Mouse (Mus musculus) layer of hippocampus, postnatal 25 days (tissue): ENCODE data around the gene Immp2l. TPM values are rescaled to one million over a fixed set of nuclear protein-coding genes. Genes with fewer than 3 reads are reported as not detected.
A peak's percentile ranks its signal among the peaks of the same experiment; 100 is the strongest.

Experiments
- DNase-seq, 2 experiments: peaks; one replicate each; pipeline ENCODE4 v3.0.0; 2022; ENCODE audit warnings: mixed read lengths in 2 of 2, low spot score in 1 of 2; ENCODE audit errors: extremely low spot score in 1 of 2
- total RNA-seq, 2 experiments: library from RNA; stranded (reverse); gene quantifications; 2 replicates each; pipeline ENCODE4 v1.2.3; 2021

Gene Immp2l
- total RNA-seq, 2 experiments from 2014 or later, result 6.1 to 6.8 TPM

GRCm38 (mm10) chr12:41644802-41645551, 621.1 kb downstream of the Immp2l start:
- no peak for DNase-seq

- no peak for DNase-seq
Measured at GRCm38 (mm10) chr12:41646956-41647575, 623.2 kb downstream of the Immp2l start.

DNA sequence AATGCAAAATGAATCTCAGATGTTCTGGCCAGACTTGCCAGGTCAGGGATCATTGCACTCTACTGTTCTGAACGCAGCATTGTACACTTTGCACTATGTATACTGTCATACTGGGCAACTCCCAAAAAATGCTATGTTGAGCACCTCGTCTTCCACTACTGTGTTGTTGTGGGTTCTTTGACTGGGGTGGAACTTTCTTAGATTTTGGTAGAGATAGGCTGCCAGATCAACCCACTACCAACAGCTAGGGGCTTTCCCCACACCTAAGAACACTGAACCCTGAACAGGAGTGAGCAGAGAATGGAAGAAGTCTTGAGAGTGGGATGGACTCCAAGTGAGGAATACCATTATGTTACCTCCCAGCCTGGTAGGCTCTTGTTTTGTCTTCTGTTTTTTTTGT, 623.8 kb downstream of the Immp2l start:
- no peak for DNase-seq

DNA sequence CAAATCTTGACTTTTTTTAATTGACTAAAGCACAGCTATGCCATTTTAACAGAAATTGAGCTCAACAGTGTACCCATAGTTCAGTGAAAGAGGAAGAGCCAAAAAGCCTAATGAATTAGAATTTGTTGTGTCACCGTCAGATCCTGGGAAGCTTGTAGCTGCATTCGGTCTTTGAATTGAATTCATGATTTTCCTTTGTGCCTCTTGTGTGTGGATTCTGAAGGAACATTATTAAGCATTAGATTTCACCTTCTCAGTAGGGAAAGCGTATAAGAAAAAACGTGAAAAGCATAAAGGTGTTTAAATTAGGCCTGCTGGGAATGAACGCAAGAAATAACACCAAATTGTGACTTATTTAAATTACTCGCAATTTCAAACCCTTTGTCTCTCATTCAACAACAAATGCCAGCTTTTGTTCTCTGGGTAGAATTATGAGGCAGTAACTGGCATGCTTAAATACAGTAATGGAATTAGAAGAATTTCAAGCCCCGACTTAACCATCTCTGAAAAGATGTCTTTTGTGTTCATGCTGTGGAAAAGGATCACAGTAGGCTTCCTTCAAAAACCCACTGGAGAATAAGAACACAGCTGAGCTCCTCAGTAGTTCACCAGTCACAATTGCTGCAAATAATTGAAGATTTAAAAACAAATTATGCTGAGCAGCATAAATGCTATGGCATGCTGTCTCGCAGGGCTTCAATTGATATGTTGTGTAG, 626.1 kb downstream of the Immp2l start:
- DNase-seq, result no peak

DNA sequence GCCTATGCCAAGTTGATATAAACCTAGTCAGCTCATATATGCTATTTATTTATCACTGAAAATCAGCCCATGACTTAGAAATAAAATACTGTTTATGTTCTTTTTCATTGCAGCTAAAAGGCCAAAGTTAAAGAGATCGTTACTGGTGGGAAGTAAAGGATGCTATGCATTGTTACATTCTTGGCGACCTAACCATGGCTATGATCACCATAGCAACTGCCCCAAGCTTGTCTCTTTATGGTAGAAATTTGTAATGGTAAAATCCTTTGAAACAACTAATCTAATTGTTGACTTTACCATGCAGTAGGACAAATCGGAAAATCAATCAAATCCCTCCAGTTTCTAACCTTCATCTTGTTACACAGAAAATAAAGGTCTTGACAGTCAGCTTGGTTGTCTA, 644.4 kb downstream of the Immp2l start:
- DNase-seq, result no peak

DNA sequence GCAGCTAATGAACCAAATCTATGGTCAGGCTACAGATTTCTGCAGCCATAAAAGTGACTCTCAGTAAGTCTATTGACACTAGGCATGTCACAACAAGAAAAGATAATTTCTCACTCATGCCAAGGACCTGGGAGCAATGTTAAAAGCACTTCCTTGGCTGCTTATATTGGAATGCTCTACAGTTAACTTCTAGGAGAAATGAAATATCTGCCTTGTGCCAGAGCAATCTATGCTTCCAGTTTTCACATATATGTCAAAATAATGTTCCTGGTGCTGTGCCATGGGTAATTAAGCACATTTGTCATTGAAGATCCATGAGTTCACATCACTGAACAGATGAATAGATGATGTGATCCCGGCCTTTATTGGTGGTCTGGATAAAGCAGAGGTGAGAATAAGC, 645.6 kb downstream of the Immp2l start:
- DNase-seq, result no peak

DNA sequence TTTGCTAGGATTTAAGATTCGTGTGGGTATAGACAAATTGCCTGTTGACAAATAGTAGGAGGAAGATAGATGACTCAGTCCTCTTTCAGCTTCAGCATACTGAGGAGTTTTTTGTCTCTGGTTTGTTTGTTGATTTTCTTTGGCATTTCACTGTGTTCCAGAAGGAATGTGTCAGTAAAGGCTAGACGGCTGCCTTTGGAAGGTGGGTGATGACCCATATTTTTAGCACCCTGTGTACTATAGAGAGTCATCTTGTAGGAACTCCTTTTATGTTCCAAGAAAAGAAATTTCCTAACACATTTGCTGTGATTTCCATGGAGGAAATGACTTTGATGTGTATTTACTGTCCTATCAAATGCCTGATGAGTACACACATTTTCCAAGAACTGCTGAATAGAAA, 651.0 kb downstream of the Immp2l start:
- no peak for DNase-seq

- DNase-seq, result peak in 1 of 2 experiments; percentile 29
Measured at GRCm38 (mm10) chr12:41680141-41680540, 656.3 kb downstream of the Immp2l start.

DNA sequence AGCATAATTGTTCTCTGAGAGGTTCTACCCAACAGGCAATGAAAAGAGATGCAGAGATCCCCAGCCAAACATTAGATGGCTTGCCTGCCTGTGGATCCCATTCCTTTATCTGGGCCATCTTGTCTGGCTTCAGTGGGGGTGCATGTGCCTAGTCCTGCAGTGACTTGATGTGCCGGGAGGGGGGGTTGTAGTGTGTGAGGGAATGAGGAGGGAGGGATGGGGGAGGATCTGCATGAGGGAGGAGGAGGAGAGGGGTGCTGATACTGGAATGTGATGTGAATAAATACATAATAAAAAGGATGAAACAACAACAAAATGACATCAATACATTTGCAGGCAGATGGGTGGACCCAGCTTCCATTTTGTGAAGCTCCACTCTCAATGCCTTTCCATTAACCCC, 658.3 kb downstream of the Immp2l start:
- no peak for DNase-seq

DNA sequence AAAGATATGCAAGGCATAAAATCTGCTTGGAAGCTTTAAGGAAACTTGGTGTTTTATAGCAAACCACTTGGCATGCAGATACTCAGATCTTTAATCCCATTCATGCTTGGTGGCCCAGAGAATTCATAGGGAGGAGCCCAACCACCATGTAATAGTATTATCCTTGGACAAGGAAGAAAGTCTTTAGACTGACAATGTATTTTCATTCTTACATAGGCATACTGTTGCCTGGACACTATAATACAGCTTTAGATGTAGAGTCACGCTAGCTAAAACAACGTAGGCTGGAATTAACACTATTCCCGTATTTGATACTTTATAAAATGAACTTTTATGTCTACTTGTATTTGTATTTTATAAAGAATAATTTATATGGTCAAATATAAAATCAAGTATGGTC, 665.9 kb downstream of the Immp2l start:
- DNase-seq, result no peak

GRCm38 (mm10) chr12:41710608-41711007, 686.7 kb downstream of the Immp2l start:
- DNase-seq, result no peak

- DNase-seq, result no peak
Measured at GRCm38 (mm10) chr12:41716946-41717345, 693.1 kb downstream of the Immp2l start.

- DNase-seq, result no peak
Measured at GRCm38 (mm10) chr12:41724585-41724984, 700.7 kb downstream of the Immp2l start.

DNA sequence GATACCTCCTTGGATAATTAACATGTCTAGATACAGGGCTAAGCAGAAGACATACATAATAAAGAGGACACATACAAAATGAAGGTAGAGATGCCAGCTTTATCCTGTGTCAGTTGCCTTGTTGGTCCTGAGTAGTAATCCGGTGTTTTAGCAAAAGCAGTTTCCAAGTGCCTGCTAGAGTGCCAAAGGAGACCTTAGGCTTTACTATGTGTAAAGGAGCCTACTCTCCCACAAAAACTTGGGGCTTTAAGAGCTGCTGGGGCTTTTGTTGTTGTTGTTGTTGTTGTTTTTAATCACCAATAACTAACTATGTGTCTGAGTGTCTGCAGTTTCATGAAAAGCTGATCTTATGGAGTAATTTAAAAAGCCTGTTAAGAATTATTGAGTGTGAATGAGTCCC, 702.8 kb downstream of the Immp2l start:
- no peak for DNase-seq

- no peak for DNase-seq
Measured at GRCm38 (mm10) chr12:41727221-41727620, 703.3 kb downstream of the Immp2l start.

GRCm38 (mm10) chr12:41727764-41728338, 704.0 kb downstream of the Immp2l start:
- DNase-seq, result no peak

DNA sequence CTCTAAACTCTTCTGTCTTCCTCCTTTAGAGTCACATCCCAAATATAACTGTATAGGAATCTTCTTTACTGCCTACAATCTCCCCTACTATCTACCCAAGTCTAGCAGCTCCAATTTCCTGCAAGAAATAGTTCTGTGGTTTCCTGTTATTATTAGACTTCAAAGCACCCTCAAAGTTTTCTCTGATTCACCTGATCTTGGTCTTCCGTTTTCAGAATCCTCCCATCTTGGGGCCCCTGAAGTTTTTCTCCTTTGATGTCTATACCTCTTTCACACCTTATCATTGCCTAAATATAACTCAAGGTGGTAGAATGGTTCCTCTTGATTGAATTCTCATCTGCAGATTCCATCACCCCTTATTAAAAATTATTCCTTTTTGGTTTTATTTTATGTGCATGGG, 704.6 kb downstream of the Immp2l start:
- no peak for DNase-seq

- no peak for DNase-seq
Measured at GRCm38 (mm10) chr12:41729780-41730179, 705.9 kb downstream of the Immp2l start.

- no peak for DNase-seq
Measured at GRCm38 (mm10) chr12:41733168-41733567, 709.3 kb downstream of the Immp2l start.

- DNase-seq, result no peak
Measured at GRCm38 (mm10) chr12:41742887-41743286, 719.0 kb downstream of the Immp2l start.

- no peak for DNase-seq
Measured at GRCm38 (mm10) chr12:41763396-41763795, 739.5 kb downstream of the Immp2l start.
